In genomic region chr17:31870931-31871421, GRCm38 (mm10) we compare ENCODE assay signal across 9 mouse cellular contexts. TPM values are rescaled to one million over a fixed set of nuclear protein-coding genes. Genes with fewer than 3 reads are reported as not detected.
A peak's percentile ranks its signal among the peaks of the same experiment; 100 is the strongest.
DNase-seq lines count a peak whose midpoint lies in the region; ATAC-seq and TF ChIP-seq lines count a peak whose summit lies in the region.
"Had no signal": no experiment of that assay in that cellular context is flagged by ENCODE, and none has a peak within 500 bp of the region (broad histone marks: within the 10 kb centered on the region; RNA-seq: fewer than 3 reads in every experiment).

No protein-coding gene starts in this region.

- no peak for ATAC-seq in forebrain, embryonic 11.5 days (replicated peaks; ENCODE audit: low FRiP score)
- no peak for ATAC-seq in forebrain, embryonic 15.5 days (replicated peaks)
- ATAC-seq in intestine, postnatal 0 days = no peak
- ATAC-seq in stomach, embryonic 15.5 days (ENCODE audit: insufficient read depth, low FRiP score, low read depth) = peak; percentile 30; the same call in 1 of the 2 replicates
- no peak for ATAC-seq in forebrain, embryonic 12.5 days (ENCODE audit: low FRiP score)

- H3K27me3 ChIP-seq in forebrain, embryonic 11.5 days (ENCODE audit: control insufficient read depth, insufficient read depth, low read length) = no peaks in the 10 kb centered on the region
- H3K27me3 ChIP-seq in forebrain, embryonic 15.5 days = no peaks in the 10 kb centered on the region
- no peaks in the 10 kb centered on the region for H3K27me3 ChIP-seq in thymus, adult 2 months (ENCODE audit: control insufficient read depth, insufficient read depth, low read length)
- H3K27me3 ChIP-seq in intestine, postnatal 0 days (replicated peaks; ENCODE audit: control insufficient read depth, insufficient read depth, low read length) = no peaks in the 10 kb centered on the region
- no peaks in the 10 kb centered on the region for H3K27me3 ChIP-seq in stomach, embryonic 15.5 days (replicated peaks)
- H3K27me3 ChIP-seq in forebrain, embryonic 12.5 days = no peaks in the 10 kb centered on the region

- H3K9ac ChIP-seq in forebrain, embryonic 11.5 days (ENCODE audit: low read length) = no peak overlapping the region
- H3K9ac ChIP-seq in forebrain, embryonic 15.5 days (replicated peaks) = no peak overlapping the region
- no peak overlapping the region for H3K9ac ChIP-seq in intestine, postnatal 0 days (ENCODE audit: low read depth, low read length)
- H3K9ac ChIP-seq in stomach, embryonic 15.5 days = no peak overlapping the region
- no peak overlapping the region for H3K9ac ChIP-seq in forebrain, embryonic 12.5 days

- peak; percentile 54 for DNase-seq in forebrain, embryonic 11.5 days (ENCODE audit: low spot score)
- peak; percentile 54 for DNase-seq in thymus, postnatal 0 days (ENCODE audit: low spot score)
- no peak for DNase-seq in thymus, adult 2 months
- DNase-seq in spleen, adult 12 weeks (ENCODE audit: low spot score) = no peak

- H3K9me3 ChIP-seq in forebrain, embryonic 11.5 days (ENCODE audit: control insufficient read depth, low read length) = no peaks in the 10 kb centered on the region
- no peaks in the 10 kb centered on the region for H3K9me3 ChIP-seq in forebrain, embryonic 15.5 days
- no peaks in the 10 kb centered on the region for H3K9me3 ChIP-seq in intestine, postnatal 0 days (ENCODE audit: control insufficient read depth)
- no peaks in the 10 kb centered on the region for H3K9me3 ChIP-seq in stomach, embryonic 15.5 days
- H3K9me3 ChIP-seq in forebrain, embryonic 12.5 days = no peaks in the 10 kb centered on the region
- H3K9me3 ChIP-seq: G1E had no signal

- no peak for TF ChIP-seq CTCF in thymus, adult 2 months (IDR thresholded peaks at IDR 0.05; ENCODE audit: borderline replicate concordance, control insufficient read depth, extremely low read depth, insufficient read depth, low read length, poor library complexity)
- TF ChIP-seq CTCF in intestine, postnatal 0 days (IDR thresholded peaks at IDR 0.05; ENCODE audit: low read depth) = no peak

- TF ChIP-seq POLR2A in thymus, adult 2 months (IDR thresholded peaks at IDR 0.05; ENCODE audit: control insufficient read depth, extremely low read depth, insufficient read depth, low read length, poor library complexity) = no peak

- H3K36me3 ChIP-seq in forebrain, embryonic 11.5 days (ENCODE audit: control insufficient read depth, insufficient read depth, low read length) = no peaks in the 10 kb centered on the region
- no peaks in the 10 kb centered on the region for H3K36me3 ChIP-seq in forebrain, embryonic 15.5 days
- no peaks in the 10 kb centered on the region for H3K36me3 ChIP-seq in thymus, adult 2 months (ENCODE audit: control insufficient read depth, insufficient read depth, low read length)
- H3K36me3 ChIP-seq in intestine, postnatal 0 days (ENCODE audit: control insufficient read depth, insufficient read depth) = no peaks in the 10 kb centered on the region
- no peaks in the 10 kb centered on the region for H3K36me3 ChIP-seq in stomach, embryonic 15.5 days
- no peaks in the 10 kb centered on the region for H3K36me3 ChIP-seq in forebrain, embryonic 12.5 days (replicated peaks)
- H3K36me3 ChIP-seq: G1E had no signal

- no peak overlapping the region for H3K27ac ChIP-seq in forebrain, embryonic 11.5 days (ENCODE audit: low read depth, low read length)
- H3K27ac ChIP-seq in forebrain, embryonic 15.5 days (replicated peaks) = no peak overlapping the region
- H3K27ac ChIP-seq in thymus, adult 2 months (ENCODE audit: control insufficient read depth, insufficient read depth, low read length) = no peak overlapping the region
- H3K27ac ChIP-seq in intestine, postnatal 0 days (ENCODE audit: low read depth, low read length) = 0 out of 2 replicates have a peak overlapping the region, but pooled peaks have one; percentile 21
- 0 out of 2 replicates have a peak overlapping the region, but pooled peaks have one; percentile 36 for H3K27ac ChIP-seq in stomach, embryonic 15.5 days
- no peak overlapping the region for H3K27ac ChIP-seq in forebrain, embryonic 12.5 days

- no peaks in the 10 kb centered on the region for H3K4me1 ChIP-seq in forebrain, embryonic 11.5 days (replicated peaks; ENCODE audit: control insufficient read depth, insufficient read depth, low read length)
- no peaks in the 10 kb centered on the region for H3K4me1 ChIP-seq in forebrain, embryonic 15.5 days
- H3K4me1 ChIP-seq in thymus, adult 2 months (replicated peaks; ENCODE audit: control insufficient read depth, insufficient read depth, low read length) = peaks cover 20% of the 10 kb centered on the region
- H3K4me1 ChIP-seq in intestine, postnatal 0 days (replicated peaks; ENCODE audit: control insufficient read depth, insufficient read depth, low read length) = peaks cover 9% of the 10 kb centered on the region; the same call in 1 of the 2 replicates
- H3K4me1 ChIP-seq in stomach, embryonic 15.5 days = peaks cover 17% of the 10 kb centered on the region
- H3K4me1 ChIP-seq in forebrain, embryonic 12.5 days = peaks cover 16% of the 10 kb centered on the region

- H3K4me3 ChIP-seq in forebrain, embryonic 11.5 days (ENCODE audit: low read depth, low read length) = no peak overlapping the region
- H3K4me3 ChIP-seq in forebrain, embryonic 15.5 days = no peak overlapping the region
- no peak overlapping the region for H3K4me3 ChIP-seq in thymus, adult 2 months (ENCODE audit: control insufficient read depth, insufficient read depth, low read length)
- H3K4me3 ChIP-seq in intestine, postnatal 0 days (ENCODE audit: low read depth, low read length) = no peak overlapping the region
- no peak overlapping the region; the same call in 1 of the 2 replicates for H3K4me3 ChIP-seq in stomach, embryonic 15.5 days (replicated peaks)
- H3K4me3 ChIP-seq in forebrain, embryonic 12.5 days (replicated peaks) = no peak overlapping the region

- WGBS in forebrain, embryonic 11.5 days = 20% methylated on average over 13 of the region's 13 CpGs
- WGBS in forebrain, embryonic 15.5 days = 27% methylated on average over 13 of the region's 13 CpGs
- WGBS in thymus, adult 2 months = 14% methylated on average over 13 of the region's 13 CpGs
- WGBS in intestine, postnatal 0 days = 21% methylated on average over 13 of the region's 13 CpGs
- 12% methylated on average over 13 of the region's 13 CpGs for WGBS in stomach, embryonic 15.5 days
- whole genome bisulfite sequencing in forebrain, embryonic 12.5 days = 27% methylated on average over 13 of the region's 13 CpGs

- H3K4me2 ChIP-seq in forebrain, embryonic 11.5 days (ENCODE audit: low read depth, low read length, severe bottlenecking) = no peak overlapping the region
- no peak overlapping the region for H3K4me2 ChIP-seq in forebrain, embryonic 15.5 days (replicated peaks)
- 0 out of 2 replicates have a peak overlapping the region, but pooled peaks have one; percentile 24 for H3K4me2 ChIP-seq in intestine, postnatal 0 days (replicated peaks; ENCODE audit: low read depth)
- H3K4me2 ChIP-seq in stomach, embryonic 15.5 days = peak overlapping the region; percentile 32
- no peak overlapping the region for H3K4me2 ChIP-seq in forebrain, embryonic 12.5 days

RNA-seq across cellular contexts. Expression of gene Sik1, which starts 15.4 kb away (rescaled TPM):
- 15.6 and 16.7 TPM in 2 replicates for polyA plus RNA-seq in forebrain, embryonic 11.5 days (2014; fragmentation: Nextera tagmentation; extraction: Ambion mirVana)
- 17.3 and 24.5 TPM in 2 replicates for polyA plus RNA-seq in forebrain, embryonic 15.5 days (2015; fragmentation: Nextera tagmentation; extraction: Ambion mirVana)
- polyA plus RNA-seq in thymus, postnatal 0 days (2015; fragmentation: Nextera tagmentation; extraction: Ambion mirVana) = 12.4 and 14.2 TPM in 2 replicates
- 36.8 and 42.3 TPM in 2 replicates for polyA plus RNA-seq in thymus, adult 2 months (2012; rRNA removed)
- 2.9 and 3.8 TPM in 2 replicates for polyA plus RNA-seq in intestine, postnatal 0 days (2015; fragmentation: Nextera tagmentation; extraction: Ambion mirVana)
- polyA plus RNA-seq in stomach, embryonic 15.5 days (2015; fragmentation: Nextera tagmentation; extraction: Ambion mirVana) = 19.6 and 21.8 TPM in 2 replicates
- polyA plus RNA-seq in forebrain, embryonic 12.5 days (2016; fragmentation: Nextera tagmentation; extraction: Ambion mirVana) = 15.2 and 16.7 TPM in 2 replicates

Comparison
In these comparisons a context has a peak if more than half of its experiments do, and no peak if none do; other contexts are left out.
1. DNase-seq: peak in forebrain, embryonic 11.5 days (single experiment) and thymus, postnatal 0 days (single experiment); none in thymus, adult 2 months (single experiment) and spleen, adult 12 weeks (single experiment).
2. H3K27ac ChIP-seq: peak in intestine, postnatal 0 days (single experiment) and stomach, embryonic 15.5 days (single experiment); none in forebrain, embryonic 11.5 days (single experiment), forebrain, embryonic 15.5 days (single experiment), thymus, adult 2 months (single experiment) and forebrain, embryonic 12.5 days (single experiment).
3. H3K4me2 ChIP-seq: peak in intestine, postnatal 0 days (single experiment) and stomach, embryonic 15.5 days (single experiment); none in forebrain, embryonic 11.5 days (single experiment), forebrain, embryonic 15.5 days (single experiment) and forebrain, embryonic 12.5 days (single experiment).